Mouse (Mus musculus) heart, postnatal 25 days (tissue): ENCODE measurements at regions not wholly inside any gene's neighbourhood (a gene's known extent, or its start where the extent isn't known, plus 50 kb on each side); places are given as distances from the start of the nearest gene placed in this dataset.
A peak's percentile ranks its signal among the peaks of the same experiment; 100 is the strongest.

Source experiments
- DNase-seq: peaks from one replicate; pipeline ENCODE4 v3.0.0; 2022; ENCODE audit warnings: low spot score
- intact Hi-C: fragments of 180-260 bp; cut with DNase I; formaldehyde crosslinking; loops from one replicate; pipeline ENCODE4 v1.15.1; 2025

- DNase-seq, result no peak
- intact Hi-C loops, result no loop called here
These were observed 64.7 kb upstream of the Itga6 start for GRCm38 (mm10) chr2:71680746-71681145.

DNA sequence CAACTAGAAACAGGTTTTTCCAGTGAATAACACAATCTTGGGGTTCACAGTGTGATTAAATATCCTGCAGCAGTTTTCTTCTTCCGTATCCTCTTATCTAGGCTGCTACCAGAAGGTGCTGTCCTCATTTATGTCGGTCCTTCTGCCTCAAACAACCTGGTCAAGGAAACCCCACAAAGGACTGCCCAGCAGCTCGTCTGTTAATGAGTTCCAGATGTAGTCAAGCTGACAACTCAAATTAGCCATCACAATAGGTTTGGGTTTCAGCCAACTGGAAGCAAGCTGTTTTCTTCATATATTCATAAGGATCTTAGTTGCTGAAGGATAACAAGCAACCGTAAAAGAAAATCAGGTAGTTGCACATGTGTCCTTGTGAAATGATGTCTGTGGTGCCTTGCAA lies 64.3 kb upstream of the Itga6 start:
- DNase-seq, result no peak
- intact Hi-C loops, result no loop called here

DNA sequence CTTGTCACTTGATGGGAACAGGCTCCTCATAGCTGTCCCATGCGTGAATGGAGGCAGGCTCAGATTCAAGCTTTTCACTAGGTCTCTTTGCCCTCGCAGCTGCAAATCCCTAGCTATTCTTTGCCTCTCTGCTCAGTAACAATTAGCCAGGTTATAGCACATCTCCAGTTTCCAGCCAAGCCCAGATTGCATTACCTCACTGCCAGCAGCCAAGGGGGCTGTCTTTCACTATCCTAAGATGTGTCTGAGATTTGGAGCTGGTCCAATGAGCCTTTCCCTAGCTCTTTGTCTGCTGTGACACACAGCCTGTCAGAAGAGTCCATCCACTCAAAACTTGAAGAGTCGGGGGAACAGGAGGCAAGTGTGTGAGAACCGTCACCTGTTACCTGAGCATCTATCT lies 62.0 kb upstream of the Itga6 start:
- intact Hi-C loops, result no loop called here
- DNase-seq, result no peak

DNA sequence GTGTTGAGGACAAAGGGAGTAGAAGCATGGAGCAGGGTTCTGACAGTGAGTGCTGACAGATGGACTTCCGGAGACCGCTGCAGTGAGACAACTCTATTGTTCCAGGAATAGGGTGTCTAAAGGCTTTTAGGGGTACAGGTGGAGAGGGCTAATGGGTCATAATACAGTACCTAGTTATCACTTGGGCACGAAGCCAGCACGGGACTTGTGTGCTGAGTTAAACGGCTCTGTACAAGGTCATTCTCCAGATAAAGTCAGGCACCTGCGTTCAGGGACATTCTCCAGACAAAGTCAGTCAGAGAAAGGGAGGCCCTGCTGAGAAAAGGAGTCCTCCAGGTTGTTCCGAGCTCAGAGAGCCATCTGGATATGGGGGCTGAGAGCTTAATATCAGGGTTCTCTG lies 60.2 kb upstream of the Itga6 start:
- intact Hi-C loops, result no loop called here

DNA sequence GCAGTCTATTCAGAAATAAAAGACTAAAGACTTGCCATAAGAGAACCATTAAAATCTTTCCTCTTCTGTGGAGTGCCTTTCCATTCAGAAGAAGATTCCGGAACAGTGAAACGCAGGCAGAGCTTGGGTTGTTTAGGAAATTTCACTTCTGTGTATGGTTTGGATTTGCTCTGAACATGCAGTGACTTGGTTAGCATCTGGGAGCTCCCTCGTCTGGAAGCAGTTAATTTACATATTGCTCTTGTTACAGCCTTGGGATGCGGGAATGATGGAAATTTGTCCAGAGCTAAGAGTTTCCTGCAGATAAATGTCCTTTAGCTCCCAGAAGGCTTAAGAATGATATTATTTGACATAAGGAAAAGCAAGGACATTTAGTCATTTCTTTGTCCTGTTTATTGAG lies 56.4 kb upstream of the Itga6 start:
- no peak for DNase-seq
- intact Hi-C loops, result no loop called here

More for the DNA sequence above, 60.2 kb upstream of the Itga6 start:
- no peak for DNase-seq

GRCm38 (mm10) chr2:71690277-71691161 lies 54.9 kb upstream of the Itga6 start:
- peak; percentile 64 for DNase-seq
- intact Hi-C loops, result no loop called here

DNA sequence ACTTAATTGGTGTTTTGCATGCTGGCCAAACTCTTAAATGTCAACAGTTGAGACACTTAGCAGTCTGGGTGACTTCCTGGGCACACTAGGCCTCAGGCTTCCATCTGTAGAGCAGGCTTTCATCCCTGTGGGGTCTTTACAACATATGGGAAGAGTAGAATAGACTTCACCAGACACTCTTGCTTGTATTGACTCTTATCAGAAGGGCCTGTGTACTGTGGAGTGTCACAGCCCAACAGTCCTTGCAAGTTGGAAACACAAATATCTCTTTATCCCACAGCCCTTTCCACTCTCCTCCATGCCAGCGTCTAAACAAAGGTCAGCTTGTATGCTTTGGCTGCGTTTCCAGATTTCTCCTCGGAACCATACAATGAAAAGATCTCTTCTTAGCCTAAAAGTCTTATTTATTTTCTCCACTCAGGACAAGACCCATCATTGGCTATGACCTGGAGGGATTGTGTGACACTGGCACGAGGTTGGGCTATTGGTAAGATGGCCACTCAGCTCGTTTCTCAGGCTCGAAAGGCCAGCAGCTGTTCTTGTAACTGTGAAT lies 50.6 kb upstream of the Itga6 start:
- intact Hi-C loops, result no loop called here
- DNase-seq, result no peak
